Mouse (Mus musculus) embryonic facial prominence, embryonic 11.5 days (tissue): ENCODE measurements around the gene Sox4. TPM values are rescaled to one million over a fixed set of nuclear protein-coding genes. Genes with fewer than 3 reads are reported as not detected.

ENCODE experiments used
- ATAC-seq: fragments of 200-750 bp; cut with Nextera tagmentation; replicated peaks from 2 replicates; pipeline ENCODE4 v1.8.0; 2017; ENCODE audit warnings: low read depth; ENCODE audit not compliant: insufficient number of reproducible peaks, low FRiP score, low TSS enrichment
- DNase-seq: peaks from one replicate; pipeline ENCODE4 v3.0.0-alpha.2; 2015; ENCODE audit warnings: low spot score
- H3K27ac ChIP-seq: fragments of 300-500 bp; sonication (generic); replicated peaks from 2 replicates; pipeline ENCODE4 v1.5.1; 2014; ENCODE audit warnings: mild to moderate bottlenecking, low read depth, low read length, control low read depth
- H3K27me3 ChIP-seq: fragments of 300-500 bp; sonication (generic); 2 replicates; pipeline ENCODE4 v1.6.1; 2014; ENCODE audit warnings: mild to moderate bottlenecking, low read length, moderate library complexity, mixed read lengths; ENCODE audit not compliant: control insufficient read depth, insufficient read depth
- H3K36me3 ChIP-seq: fragments of 300-500 bp; sonication (generic); replicated peaks from 2 replicates; pipeline ENCODE4 v1.6.1; 2014; ENCODE audit warnings: low read depth, mild to moderate bottlenecking, low read length, moderate library complexity, mixed read lengths; ENCODE audit not compliant: control insufficient read depth, insufficient read depth
- H3K4me1 ChIP-seq: fragments of 300-500 bp; sonication (generic); 2 replicates; pipeline ENCODE4 v1.6.1; 2014; ENCODE audit warnings: low read length, mixed read lengths; ENCODE audit not compliant: control insufficient read depth, insufficient read depth
- H3K4me2 ChIP-seq: fragments of 300-500 bp; sonication (generic); 2 replicates; pipeline ENCODE4 v1.6.1; 2014; ENCODE audit warnings: low read depth, mild to moderate bottlenecking, control low read depth, low read length, moderate library complexity
- H3K4me3 ChIP-seq: fragments of 300-500 bp; sonication (generic); 2 replicates; pipeline ENCODE4 v1.5.1; 2014; ENCODE audit warnings: low read depth, low read length, control low read depth
- H3K9ac ChIP-seq: fragments of 300-500 bp; sonication (generic); replicated peaks from 2 replicates; pipeline ENCODE4 v1.6.1; 2014; ENCODE audit warnings: mild to moderate bottlenecking, control low read depth, low read length
- H3K9me3 ChIP-seq: fragments of 300-500 bp; sonication (generic); replicated peaks from 2 replicates; pipeline ENCODE4 v1.6.1; 2016; ENCODE audit warnings: mild to moderate bottlenecking, low read length, inconsistent platforms, mixed read lengths; ENCODE audit not compliant: control insufficient read depth
- WGBS: fragments of 180-500 bp; shearing (Covaris S2); extraction: QIAGEN DNeasy Blood & Tissue Kit; methylation state at CpG from one replicate; pipeline ENCODE4 v1.1.7; 2014; 5-methylcytosine and 5-hydroxymethylcytosine counted together
- polyA plus RNA-seq: library from polyadenylated mRNA; unstranded; fragments of >200 nt; fragmentation: Nextera tagmentation; extraction: Ambion mirVana; gene quantifications from 2 replicates; pipeline ENCODE4 v1.2.1, GENCODE M21; 2014

Gene Sox4
- polyA plus RNA-seq, 1 experiment from 2014 or later: 126 TPM

GRCm38 (mm10) chr13:28959458-28959978, 6.0 kb upstream of the Sox4 start:
- DNase-seq: peak; percentile 86
- Histone ChIP-seq H3K36me3 (no peaks in the 10 kb centered on the region), H3K27ac (0 out of 2 replicates have a peak overlapping the region, but pooled peaks have one; percentile 1), H3K9ac (peak overlapping the region; percentile 67), H3K27me3 (no peaks in the 10 kb centered on the region), H3K4me1 (no peaks in the 10 kb centered on the region), H3K9me3 (no peaks in the 10 kb centered on the region), H3K4me2 (peak overlapping the region; percentile 77), H3K4me3 (peak overlapping the region; percentile 54)
- WGBS: under 1% methylated on average over 30 of the region's 31 CpGs
- peak; percentile 57 for ATAC-seq

GRCm38 (mm10) chr13:28959068-28959440, 5.5 kb upstream of the Sox4 start:
- peak overlapping the region; percentile 67 for H3K9ac ChIP-seq
- H3K27ac ChIP-seq: peak overlapping the region; percentile 81
- no peaks in the 10 kb centered on the region for H3K36me3 ChIP-seq
- under 1% methylated on average over 17 of the region's 17 CpGs for WGBS
- no peaks in the 10 kb centered on the region for H3K9me3 ChIP-seq
- peak overlapping the region; percentile 77 for H3K4me2 ChIP-seq
- peak overlapping the region; percentile 54 for H3K4me3 ChIP-seq
- H3K4me1 ChIP-seq: no peaks in the 10 kb centered on the region
- 0 out of 2 replicates have a peak, but pooled peaks have one; percentile 2 for ATAC-seq
- DNase-seq: no peak
- no peaks in the 10 kb centered on the region for H3K27me3 ChIP-seq

- Histone ChIP-seq H3K4me2 (peak overlapping the region; percentile 77), H3K9ac (peak overlapping the region; percentile 67), H3K27ac (peak overlapping the region; percentile 81), H3K27me3 (no peaks in the 10 kb centered on the region), H3K4me3 (peak overlapping the region; percentile 54), H3K9me3 (no peaks in the 10 kb centered on the region), H3K36me3 (no peaks in the 10 kb centered on the region), H3K4me1 (no peaks in the 10 kb centered on the region)
- ATAC-seq: peak; percentile 66
- WGBS: 1% methylated on average over 53 of the region's 54 CpGs
- peak; percentile 85 for DNase-seq
Observed at GRCm38 (mm10) chr13:28958211-28959067, 4.9 kb upstream of the Sox4 start.

GRCm38 (mm10) chr13:28957765-28958164, 4.3 kb upstream of the Sox4 start:
- H3K9ac ChIP-seq: peak overlapping the region; percentile 67
- ATAC-seq (peak; percentile 24; the same call in 1 of the 2 replicates), DNase-seq (peak; percentile 95)
- no peaks in the 10 kb centered on the region for H3K27me3 ChIP-seq
- no peaks in the 10 kb centered on the region for H3K9me3 ChIP-seq
- peak overlapping the region; percentile 54 for H3K4me3 ChIP-seq
- H3K27ac ChIP-seq: peak overlapping the region; percentile 81
- H3K4me2 ChIP-seq: peak overlapping the region; percentile 77
- H3K4me1 ChIP-seq: no peaks in the 10 kb centered on the region
- 3% methylated on average over 16 of the region's 16 CpGs for WGBS
- no peaks in the 10 kb centered on the region for H3K36me3 ChIP-seq

- H3K36me3 ChIP-seq: no peaks in the 10 kb centered on the region; the same call in 1 of the 2 replicates
- peak overlapping the region; percentile 100 for H3K4me3 ChIP-seq
- H3K27ac ChIP-seq: peak overlapping the region; percentile 100
- H3K4me1 ChIP-seq: no peaks in the 10 kb centered on the region
- ATAC-seq: peak; percentile 25; the same call in 1 of the 2 replicates
- peak overlapping the region; percentile 28 for H3K4me2 ChIP-seq
- peak; percentile 52 for DNase-seq
- peak overlapping the region; percentile 99 for H3K9ac ChIP-seq
- under 1% methylated on average over 98 of the region's 98 CpGs for WGBS
- H3K27me3 ChIP-seq: no peaks in the 10 kb centered on the region
- H3K9me3 ChIP-seq: no peaks in the 10 kb centered on the region
Observed at GRCm38 (mm10) chr13:28952576-28953571, 639 bp downstream of the Sox4 start.

- Histone ChIP-seq H3K27ac (peak overlapping the region; percentile 100), H3K9me3 (no peaks in the 10 kb centered on the region), H3K36me3 (no peaks in the 10 kb centered on the region; the same call in 1 of the 2 replicates), H3K4me2 (peak overlapping the region; percentile 28), H3K9ac (peak overlapping the region; percentile 99), H3K4me3 (peak overlapping the region; percentile 100), H3K27me3 (no peaks in the 10 kb centered on the region), H3K4me1 (no peaks in the 10 kb centered on the region)
- DNase-seq (no peak), ATAC-seq (no peak)
- under 1% methylated on average over 81 of the region's 92 CpGs for WGBS
Observed at GRCm38 (mm10) chr13:28951691-28952575, 1.6 kb downstream of the Sox4 start.
